Mouse (Mus musculus) C2C12 (cell line): ENCODE measurements around the gene Olfr1417.

ENCODE experiments used
- CEBPB ChIP-seq: IDR thresholded peaks from one replicate; pipeline ENCODE4 v1.6.1; 2011; ENCODE audit warnings: low read depth, mild to moderate bottlenecking, control low read depth, moderate library complexity
- CTCF ChIP-seq: IDR thresholded peaks from one replicate; pipeline ENCODE4 v1.5.1; 2011; ENCODE audit not compliant: control insufficient read depth, insufficient read depth, insufficient read length
- FOSL1 ChIP-seq: IDR thresholded peaks from one replicate; pipeline ENCODE4 v1.8.0; 2011; ENCODE audit warnings: mild to moderate bottlenecking, low read length; ENCODE audit not compliant: poor library complexity, insufficient read depth, severe bottlenecking
- MAX ChIP-seq: IDR thresholded peaks from one replicate; pipeline ENCODE4 v1.6.1; 2011; ENCODE audit warnings: mild to moderate bottlenecking, control low read depth
- MYOD1 ChIP-seq: IDR thresholded peaks from one replicate; pipeline ENCODE4 v1.6.1; 2011; ENCODE audit warnings: low read depth; ENCODE audit not compliant: control insufficient read depth, insufficient read length
- MYOG ChIP-seq: IDR thresholded peaks from one replicate; pipeline ENCODE4 v1.6.1; 2011; ENCODE audit not compliant: control insufficient read depth, insufficient read length; ENCODE audit errors: extremely low read depth
- USF1 ChIP-seq: IDR thresholded peaks from one replicate; pipeline ENCODE4 v1.6.1; 2011; ENCODE audit warnings: low read depth, mild to moderate bottlenecking, control low read depth, moderate library complexity

DNA sequence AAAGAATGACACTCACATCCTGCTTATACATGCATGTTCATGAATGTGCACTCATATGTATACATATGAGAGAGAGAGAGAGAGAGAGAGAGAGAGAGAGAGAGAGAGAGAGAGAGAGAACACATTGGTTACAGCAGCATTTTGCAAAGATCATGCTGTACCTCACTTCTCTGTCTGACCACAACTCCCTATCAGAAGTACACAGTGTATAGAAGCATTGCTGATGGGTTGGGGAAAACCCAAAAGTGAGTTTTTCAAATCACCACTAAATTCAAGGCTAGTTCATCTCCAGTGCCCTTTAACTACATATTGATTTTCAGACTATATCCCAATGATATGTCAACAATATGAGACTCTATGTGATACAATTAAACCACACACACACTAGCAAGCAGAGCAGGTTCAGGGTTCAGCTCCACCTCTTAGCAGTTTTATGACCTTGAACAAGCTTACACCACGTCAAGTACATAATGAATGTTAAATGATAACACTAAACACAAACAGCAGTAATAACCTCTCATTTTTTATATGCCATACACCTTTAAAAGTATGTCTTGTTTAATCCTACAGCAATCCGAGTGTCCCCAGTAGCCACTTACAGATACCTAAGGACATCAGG, 45.2 kb downstream of the Olfr1417 start:
- TF ChIP-seq CTCF (no peak), MYOG (no peak), USF1 (no peak), CEBPB (no peak), MAX (no peak), FOSL1 (no peak), MYOD1 (no peak)
